Mouse (Mus musculus) frontal cortex, postnatal 14 days (tissue): Measurements from ENCODE around the gene Glis1.
"Not testable (repeated sequence)": the region's sequence is repeated elsewhere in the genome, so short reads cannot be mapped to it uniquely, and the experiment has no call there.

Experiments used
- DNase-seq, 2 experiments: peaks; one replicate each; pipeline ENCODE4 v3.0.0; 2022; ENCODE audit warnings: low spot score in 2 of 2

The Glis1 gene

GRCm38 (mm10) chr4:107576742-107577141 is 142.4 kb downstream of the Glis1 start:
- DNase-seq = peak in 1 of 2 experiments; percentile 20

DNA sequence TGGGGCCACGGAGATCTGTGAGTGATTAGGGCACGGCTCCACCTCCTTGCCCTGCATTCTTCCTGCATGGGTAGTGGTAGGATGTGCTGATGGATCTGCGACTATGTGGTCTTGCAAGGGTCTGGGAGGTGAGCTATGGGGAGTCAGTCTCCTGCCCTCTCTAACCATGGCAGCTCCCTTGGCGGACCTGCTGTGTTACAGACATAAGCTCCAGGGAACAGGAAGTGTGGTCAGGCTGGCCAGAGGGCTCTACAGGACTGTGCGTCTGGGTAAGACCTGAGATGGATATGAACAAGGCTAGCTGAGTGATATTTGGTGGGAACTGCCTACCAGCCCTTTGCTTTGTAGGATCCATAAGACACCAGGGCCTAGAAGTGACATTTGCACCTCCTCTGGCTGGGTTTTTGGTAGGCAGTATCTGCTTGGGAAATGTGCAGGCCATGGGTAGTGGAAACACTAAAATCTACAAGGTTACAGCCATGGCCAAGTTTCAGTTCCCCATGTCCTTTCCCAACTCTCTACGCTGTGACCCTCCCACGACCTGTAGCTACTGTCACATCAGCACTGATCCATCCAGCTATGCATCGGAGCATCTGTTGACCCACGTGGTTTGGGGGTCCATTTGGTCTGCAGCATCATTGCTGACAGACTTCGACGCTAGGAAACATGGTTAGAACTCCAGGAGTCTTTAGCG is 142.9 kb downstream of the Glis1 start:
- no peak for DNase-seq

GRCm38 (mm10) chr4:107580883-107581282 is 146.5 kb downstream of the Glis1 start:
- no peak for DNase-seq

GRCm38 (mm10) chr4:107586391-107586790 is 152.0 kb downstream of the Glis1 start:
- no peak for DNase-seq

DNA sequence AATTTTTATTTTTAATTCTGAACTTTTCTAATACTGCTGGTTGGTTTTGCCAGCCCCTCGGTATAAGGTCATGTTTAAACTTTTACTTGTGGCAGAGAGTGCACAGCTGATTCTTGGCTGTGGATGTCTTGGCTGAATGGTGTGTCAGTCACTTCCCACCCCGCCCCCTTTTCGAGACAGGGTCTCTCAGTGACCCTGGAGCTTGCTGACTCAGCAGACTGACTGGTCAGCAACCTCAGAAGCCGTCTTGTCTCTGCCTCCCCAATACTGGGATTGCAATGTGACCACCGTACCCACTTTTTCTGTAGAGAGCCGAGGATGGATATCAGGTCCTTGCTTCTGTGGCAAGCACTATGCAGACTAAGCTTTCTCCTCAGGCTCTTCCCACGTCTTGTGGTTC is 154.2 kb downstream of the Glis1 start:
- DNase-seq = no peak

DNA sequence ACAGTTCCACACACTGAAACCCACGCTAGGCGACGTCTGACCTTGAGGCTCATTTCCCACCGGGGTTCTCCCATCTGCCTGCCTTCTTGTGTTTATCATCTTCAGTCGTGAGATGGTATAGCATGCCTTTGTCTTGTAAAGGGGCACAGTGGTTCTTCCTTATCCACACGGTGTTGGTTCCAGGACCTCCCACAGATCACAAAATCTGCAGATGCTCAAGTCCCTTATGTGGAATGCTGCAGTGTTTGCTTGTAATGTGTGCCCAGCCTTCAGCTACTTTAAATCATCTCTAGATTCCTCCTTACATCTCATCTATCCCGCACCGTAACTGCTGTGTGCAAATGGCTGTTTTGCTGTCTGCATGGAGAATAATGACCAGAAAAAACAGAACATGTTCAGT is 154.7 kb downstream of the Glis1 start:
- no peak for DNase-seq

DNA sequence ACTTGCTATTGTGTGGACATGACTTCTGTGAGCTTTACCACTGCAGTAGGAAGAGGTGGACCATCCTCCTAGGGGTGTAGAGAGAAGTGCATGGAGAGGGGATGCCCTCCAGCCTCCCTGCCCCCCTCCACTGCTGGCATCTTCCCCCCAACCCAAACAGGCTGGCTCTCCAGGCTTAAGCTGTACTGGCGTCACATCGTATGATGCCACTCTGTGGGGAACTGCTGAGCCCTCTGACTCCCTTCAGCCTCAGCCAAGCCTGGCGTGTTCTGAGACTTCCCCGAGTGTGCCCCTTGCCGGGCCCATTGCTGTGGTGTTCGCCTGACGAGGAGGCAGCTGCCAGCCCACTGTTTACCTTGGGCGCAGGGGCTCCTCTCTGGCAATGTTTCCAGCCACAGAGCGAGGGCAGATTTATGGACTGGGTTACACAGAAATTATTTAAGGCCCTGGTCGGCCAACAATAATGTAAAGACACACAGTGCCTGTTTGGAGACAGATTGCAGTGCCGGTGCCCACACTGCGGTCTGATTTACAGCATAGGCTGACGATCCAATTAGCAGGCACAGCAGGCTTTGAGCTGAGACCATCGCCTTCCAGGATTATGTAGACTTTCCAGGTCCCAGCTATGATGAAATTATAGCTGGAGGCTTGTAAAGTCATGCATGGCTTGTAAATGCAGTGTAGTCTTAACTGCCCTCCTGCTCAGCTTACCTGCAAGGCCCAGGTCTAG is 156.6 kb downstream of the Glis1 start:
- DNase-seq = no peak

DNA sequence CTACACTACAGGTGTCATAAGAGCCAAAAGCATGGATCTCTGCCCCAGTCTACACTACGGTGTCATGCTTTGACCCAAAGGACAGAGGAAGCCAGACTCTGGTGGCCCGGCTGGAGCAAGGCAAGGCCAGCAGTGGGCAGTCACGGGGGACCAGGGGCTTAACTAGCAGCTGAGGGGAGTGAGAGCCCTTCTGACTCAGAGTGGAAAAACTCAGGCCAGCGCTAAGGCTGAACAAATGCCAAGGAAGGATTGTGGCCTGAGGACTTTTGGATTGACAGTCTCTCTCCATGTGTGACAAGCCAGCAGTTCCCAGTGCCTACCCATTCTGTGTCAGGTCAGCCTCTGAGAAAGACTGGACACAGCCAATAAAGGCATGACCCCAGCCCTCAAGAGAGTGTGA is 159.0 kb downstream of the Glis1 start:
- no peak for DNase-seq

GRCm38 (mm10) chr4:107597226-107597897 is 163.0 kb downstream of the Glis1 start:
- DNase-seq = no peak

GRCm38 (mm10) chr4:107597898-107598580 is 163.6 kb downstream of the Glis1 start:
- no peak for DNase-seq

GRCm38 (mm10) chr4:107598581-107598958 is 164.2 kb downstream of the Glis1 start:
- not testable (repeated sequence) for DNase-seq

GRCm38 (mm10) chr4:107602284-107602683 is 167.9 kb downstream of the Glis1 start:
- DNase-seq = no peak

GRCm38 (mm10) chr4:107602787-107603186 is 168.4 kb downstream of the Glis1 start:
- DNase-seq = no peak

DNA sequence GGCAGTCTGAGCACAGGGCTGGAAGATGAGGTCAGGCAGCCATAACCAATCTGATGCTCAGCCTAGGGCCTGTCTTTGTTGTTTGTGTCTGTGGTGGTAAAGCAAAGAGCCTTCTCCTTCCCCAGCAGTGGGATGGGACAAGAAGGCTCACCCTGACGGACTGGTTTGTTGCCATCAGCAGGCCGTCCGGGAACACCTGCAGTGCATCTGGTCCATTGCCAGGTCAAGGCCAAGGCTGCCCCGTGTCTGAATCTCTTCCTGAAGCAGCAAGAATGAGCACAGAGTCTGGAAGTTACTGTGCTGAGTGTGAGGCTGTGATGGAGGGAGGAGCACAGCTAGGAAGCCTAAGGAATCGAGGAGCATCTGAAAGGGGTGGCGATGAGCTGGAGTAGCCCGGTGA is 168.8 kb downstream of the Glis1 start:
- DNase-seq = no peak

DNA sequence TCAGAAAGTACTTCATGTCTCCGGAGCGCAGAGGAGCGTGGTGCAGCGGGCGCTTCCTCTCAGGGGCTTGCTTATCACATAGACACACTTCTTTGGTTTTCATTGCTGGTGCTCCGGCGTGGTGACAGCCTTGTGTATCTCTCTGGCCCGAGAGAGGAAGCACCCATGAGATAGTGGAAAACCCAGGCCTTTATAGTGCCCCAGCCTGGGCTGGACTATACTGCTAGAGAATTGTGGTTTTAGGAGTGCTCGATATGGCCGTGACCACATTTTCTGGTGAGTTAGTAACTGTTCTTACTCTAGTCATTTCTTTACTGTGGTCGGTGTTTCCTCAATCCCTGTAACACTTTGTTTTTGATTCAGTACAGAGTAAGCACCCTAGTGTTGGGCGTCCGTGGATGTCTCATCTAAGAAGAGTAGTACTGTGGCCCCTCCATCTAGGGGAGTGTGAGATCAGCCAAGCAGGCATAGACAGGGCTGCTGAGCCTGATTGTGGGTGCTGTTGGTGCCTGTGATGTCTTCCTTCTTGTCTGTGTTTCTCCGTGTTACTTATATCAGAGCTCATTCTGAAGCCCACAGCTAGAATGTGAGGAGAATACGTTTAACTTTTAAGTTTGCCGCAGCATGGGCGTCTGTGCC is 171.7 kb downstream of the Glis1 start:
- no peak for DNase-seq

- DNase-seq = no peak
These were observed 175.4 kb downstream of the Glis1 start for GRCm38 (mm10) chr4:107609775-107610174.

DNA sequence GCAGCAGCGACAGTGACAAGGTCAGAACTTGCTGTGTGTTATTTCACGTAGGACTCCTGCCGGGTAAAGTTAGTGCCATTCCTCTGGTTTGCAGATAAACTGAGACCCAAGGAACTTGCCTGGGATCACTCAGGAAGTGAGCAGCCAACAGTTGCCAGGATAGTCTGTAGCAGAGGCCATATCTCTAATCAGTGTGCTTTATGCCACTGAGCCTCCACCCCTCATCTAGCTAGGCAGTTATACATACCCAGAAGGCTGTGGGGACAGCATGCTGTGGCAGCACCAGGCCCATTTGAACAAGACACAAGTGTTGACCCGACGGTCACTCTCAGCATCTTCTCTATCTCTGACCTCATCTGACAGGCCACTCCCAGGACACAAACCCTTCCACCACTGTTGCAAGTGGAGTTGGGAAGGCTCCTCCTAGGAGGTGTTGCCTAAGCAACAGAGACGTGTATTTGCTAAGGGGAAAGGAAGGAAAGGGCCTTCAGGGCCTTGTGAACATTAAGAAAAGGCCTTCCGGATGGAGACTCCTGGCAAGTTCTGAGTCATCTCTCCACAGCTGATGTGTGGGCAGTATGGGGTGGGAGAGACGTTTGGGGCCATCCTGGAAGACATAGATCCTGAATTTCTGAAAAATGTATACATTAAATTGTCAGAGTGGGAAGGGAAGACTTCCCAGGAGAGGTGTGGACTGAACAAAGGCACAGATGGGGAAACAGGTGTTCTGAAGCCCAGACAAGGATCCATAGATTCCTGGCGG is 177.7 kb downstream of the Glis1 start:
- peak in 1 of 2 experiments; percentile 13 for DNase-seq

DNA sequence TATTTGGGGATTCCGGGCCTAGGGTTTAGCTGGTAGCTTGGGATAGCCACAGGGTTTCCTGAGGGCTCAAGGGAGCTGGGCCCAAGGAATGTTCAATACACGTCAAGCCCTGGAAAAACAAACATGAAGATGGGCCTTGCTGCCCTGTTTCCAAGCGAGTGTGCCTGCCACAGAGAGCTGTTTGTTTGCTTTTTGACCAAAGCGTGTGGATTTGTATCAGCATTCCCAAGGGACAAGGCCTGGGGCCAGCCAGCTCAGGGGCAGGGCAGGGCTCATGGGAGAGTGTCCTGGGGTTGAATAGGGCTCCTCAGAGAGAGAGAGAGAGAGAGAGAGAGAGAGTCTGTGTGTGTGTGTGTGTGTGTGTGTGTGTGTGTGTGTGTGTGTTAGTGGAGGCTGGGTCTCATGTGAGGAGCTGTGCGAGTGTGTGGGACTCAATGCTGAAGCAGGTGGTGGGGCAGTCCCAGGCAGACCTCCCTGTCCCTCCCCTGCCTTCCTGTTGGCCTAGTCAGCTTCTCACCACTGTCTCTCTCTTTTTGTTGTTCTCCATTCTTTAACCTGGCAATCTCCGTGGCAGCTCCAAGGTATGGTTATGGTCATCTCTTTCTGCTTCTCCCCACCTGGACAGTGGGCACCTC is 183.3 kb downstream of the Glis1 start:
- no peak for DNase-seq

- no peak for DNase-seq
These were observed 185.1 kb downstream of the Glis1 start for GRCm38 (mm10) chr4:107619487-107619886.

- no peak for DNase-seq
These were observed 187.0 kb downstream of the Glis1 start for GRCm38 (mm10) chr4:107621366-107621765.

GRCm38 (mm10) chr4:107622296-107622695 is 187.9 kb downstream of the Glis1 start:
- no peak for DNase-seq
